Mouse (Mus musculus): ENCODE data around the gene Wdr46. TPM values are rescaled to one million over a fixed set of nuclear protein-coding genes. Genes with fewer than 3 reads are reported as not detected.

The Wdr46 gene
- total and polyA plus RNA-seq, 3 experiments = 39.8 to 72.4 (median 49.7) TPM

GRCm38 (mm10) chr17:33991788-33992664 lies 51.6 kb downstream of the Wdr46 start:
- DNase-seq (ENCODE audit: extremely low read depth) = peak; percentile 89
- Histone ChIP-seq H3K27ac (ENCODE audit: insufficient read depth, low read depth) (no peak overlapping the region), H3K4me2 (ENCODE audit: insufficient read depth, low read depth, poor library complexity, severe bottlenecking) (no peak overlapping the region; the same call in 1 of the 2 replicates), H3K36me3 (replicated peaks in 1 of 2; ENCODE audit: control insufficient read depth in 1 of 2, insufficient read depth in 1 of 2, low read length in 1 of 2) (peaks cover 15 to 26% of the 10 kb centered on the region in 2 experiments), H3K79me2 (replicated peaks; ENCODE audit: control insufficient read depth, extremely low read depth, insufficient read depth, poor library complexity, severe bottlenecking) (no peaks in the 10 kb centered on the region; the same call in 1 of the 2 replicates), H3K9me3 (replicated peaks; ENCODE audit: low read length) (no peaks in the 10 kb centered on the region), H3K4me3 (replicated peaks in 1 of 3; ENCODE audit: low read depth in 2 of 3, low read length in 2 of 3, poor library complexity in 1 of 3) (no peak overlapping the region), H3K4me1 (ENCODE audit: control insufficient read depth in 1 of 2, insufficient read depth in 2 of 2) (peaks cover 3 to 16% of the 10 kb centered on the region in 2 experiments), H3K27me3 (replicated peaks) (no peaks in the 10 kb centered on the region), H3K9ac (ENCODE audit: insufficient read depth, low read depth) (no peak overlapping the region)
- dilution Hi-C loops (cut with MboI; ENCODE audit: extremely low pct_ligation_motif_present, extremely low pct_unique_long_range_greater_than_20kb, low sequenced_read_pairs) (no loop called here), in situ Hi-C loops (cut with MboI; ENCODE audit: low pct_ligation_motif_present, low pct_unique_long_range_greater_than_20kb, low sequenced_read_pairs) (loop anchor here (10.0 to 25.0 kb wide), 2 partner anchors 1393 to 1470 kb away; partner anchors contain the start of gene H2-Q10)
- no peak for TF ChIP-seq MEF2A (IDR thresholded peaks at IDR 0.05; ENCODE audit: borderline replicate concordance, low read depth, low read length)
- 0 out of 2 replicates have a peak, but pooled peaks have one; percentile 41 for TF ChIP-seq MYC (IDR thresholded peaks at IDR 0.05; ENCODE audit: low read depth, low read length)
- no peak for TF ChIP-seq EP300 (IDR thresholded peaks at IDR 0.05; ENCODE audit: low read length)
- no peak for TF ChIP-seq POLR2A (IDR thresholded peaks at IDR 0.05; ENCODE audit: low read depth, low read length)
- no peak for TF ChIP-seq ZMIZ1 (IDR thresholded peaks at IDR 0.05; ENCODE audit: low read depth, low read length)
- TF ChIP-seq MXI1 (IDR thresholded peaks at IDR 0.05; ENCODE audit: low read depth, low read length) = no peak
- TF ChIP-seq ZNF384 (IDR thresholded peaks at IDR 0.05; ENCODE audit: low read depth, low read length) = peak; percentile 95
- TF ChIP-seq RAD21 (IDR thresholded peaks at IDR 0.05; ENCODE audit: low read depth, low read length) = peak; percentile 31
- peak; percentile 86 for TF ChIP-seq USF2 (conservative IDR thresholded peaks at IDR 0.05; ENCODE audit: low read depth, low read length)
- TF ChIP-seq IRF4 (IDR thresholded peaks at IDR 0.05; ENCODE audit: low read depth, low read length) = no peak
- TF ChIP-seq KAT2A (IDR thresholded peaks at IDR 0.05; ENCODE audit: insufficient replicate concordance, low read length) = no peak
- TF ChIP-seq MAX (IDR thresholded peaks at IDR 0.05; ENCODE audit: low read length) = peak; percentile 62; the same call in 1 of the 2 replicates
- TF ChIP-seq E2F4 (IDR thresholded peaks at IDR 0.05; ENCODE audit: insufficient replicate concordance, low read depth, low read length) = no peak
- TF ChIP-seq PAX5 (IDR thresholded peaks at IDR 0.05; ENCODE audit: low read length) = no peak
- TF ChIP-seq BHLHE40 (IDR thresholded peaks at IDR 0.05; ENCODE audit: low read depth, low read length) = peak; percentile 50
- TF ChIP-seq SMC3 (IDR thresholded peaks at IDR 0.05; ENCODE audit: low read depth, low read length) = peak; percentile 8; the same call in 1 of the 2 replicates
- TF ChIP-seq JUN (IDR thresholded peaks at IDR 0.05; ENCODE audit: insufficient read depth, low read depth, low read length) = no peak
- no peak for TF ChIP-seq CHD2 (IDR thresholded peaks at IDR 0.05; ENCODE audit: low read length)
- TF ChIP-seq ZKSCAN1 (IDR thresholded peaks at IDR 0.05; ENCODE audit: borderline replicate concordance, low read depth, low read length) = no peak
- no peak for TF ChIP-seq NELFE (IDR thresholded peaks at IDR 0.05; ENCODE audit: low read depth, low read length)
- TF ChIP-seq HCFC1 (IDR thresholded peaks at IDR 0.05; ENCODE audit: low read depth, low read length) = no peak
- no peak for TF ChIP-seq ZC3H11A (IDR thresholded peaks at IDR 0.05; ENCODE audit: low read depth, low read length)
- TF ChIP-seq USF1 (IDR thresholded peaks at IDR 0.05; ENCODE audit: low read depth, low read length) = peak; percentile 85
- TF ChIP-seq CTCF (conservative IDR thresholded peaks at IDR 0.05 in 1 of 2, IDR thresholded peaks at IDR 0.05 in 1 of 2; ENCODE audit: low read depth in 2 of 2, low read length in 2 of 2) = peak; percentile 70 to 89
- TF ChIP-seq CHD1 (IDR thresholded peaks at IDR 0.05; ENCODE audit: low read depth, low read length) = no peak
